Mouse (Mus musculus) forebrain, embryonic 14.5 days (tissue): ENCODE data around the gene Pmpca. TPM values are rescaled to one million over a fixed set of nuclear protein-coding genes. Genes with fewer than 3 reads are reported as not detected.

ENCODE experiments used
- ATAC-seq: fragments of 200-750 bp; cut with Nextera tagmentation; 2 replicates; pipeline ENCODE4 v1.8.0; 2017; ENCODE audit warnings: mild to moderate bottlenecking, moderate library complexity
- DNase-seq: peaks from one replicate; pipeline ENCODE4 v3.0.0-alpha.2; 2015; ENCODE audit warnings: low spot score
- H3K27ac ChIP-seq: fragments of 300-500 bp; sonication (generic); 2 replicates; pipeline ENCODE4 v1.5.1; 2014; ENCODE audit warnings: low read depth, mild to moderate bottlenecking, control low read depth, low read length, moderate library complexity
- H3K27me3 ChIP-seq: fragments of 300-500 bp; sonication (generic); replicated peaks from 2 replicates; pipeline ENCODE4 v1.6.1; 2014; ENCODE audit warnings: low read length, control low read depth, mixed read lengths; ENCODE audit not compliant: control insufficient read depth, insufficient read depth
- H3K36me3 ChIP-seq: fragments of 300-500 bp; sonication (generic); 2 replicates; pipeline ENCODE4 v1.6.1; 2014; ENCODE audit warnings: low read length, control low read depth; ENCODE audit not compliant: control insufficient read depth, insufficient read depth
- H3K4me1 ChIP-seq: fragments of 300-500 bp; sonication (generic); 2 replicates; pipeline ENCODE4 v1.6.1; 2014; ENCODE audit warnings: antibody characterized with exemption, low read length, control low read depth; ENCODE audit not compliant: control insufficient read depth, insufficient read depth
- H3K4me2 ChIP-seq: fragments of 300-500 bp; sonication (generic); 2 replicates; pipeline ENCODE4 v1.6.1; 2014; ENCODE audit warnings: mild to moderate bottlenecking, control low read depth, low read length
- H3K4me3 ChIP-seq: fragments of 300-500 bp; sonication (generic); 2 replicates; pipeline ENCODE4 v1.5.1; 2014; ENCODE audit warnings: low read depth, low read length, control low read depth
- H3K9ac ChIP-seq: fragments of 300-500 bp; sonication (generic); 2 replicates; pipeline ENCODE4 v1.6.1; 2014; ENCODE audit warnings: mild to moderate bottlenecking, low read length, control low read depth, moderate library complexity
- H3K9me3 ChIP-seq: fragments of 300-500 bp; sonication (generic); replicated peaks from 2 replicates; pipeline ENCODE4 v1.6.1; 2016; ENCODE audit warnings: low read length, control low read depth, mixed read lengths; ENCODE audit not compliant: control insufficient read depth
- WGBS: fragments of 180-500 bp; shearing (Covaris S2); extraction: QIAGEN DNeasy Blood & Tissue Kit; methylation state at CpG from one replicate; pipeline ENCODE4 v1.1.7; 2014; 5-methylcytosine and 5-hydroxymethylcytosine counted together
- polyA plus RNA-seq: library from polyadenylated mRNA; unstranded; fragments of >200 nt; fragmentation: Nextera tagmentation; extraction: Ambion mirVana; gene quantifications from 2 replicates; pipeline ENCODE4 v1.2.1, GENCODE M21; 2014

Pmpca gene
- polyA plus RNA-seq, 1 experiment from 2014 or later, result 70.1 TPM

GRCm38 (mm10) chr2:26409362-26409761, 20.2 kb downstream of the Pmpca start:
- WGBS, result 59% methylated on average over 3 of the region's 3 CpGs
- no peak overlapping the region for H3K27ac ChIP-seq
- peak; percentile 19; the same call in 1 of the 2 replicates for ATAC-seq

GRCm38 (mm10) chr2:26410091-26410490, 21.0 kb downstream of the Pmpca start:
- Histone ChIP-seq H3K9ac (no peak overlapping the region), H3K27ac (no peak overlapping the region), H3K27me3 (no peaks in the 10 kb centered on the region), H3K36me3 (peaks cover 63% of the 10 kb centered on the region), H3K4me1 (peaks cover 35% of the 10 kb centered on the region), H3K9me3 (no peaks in the 10 kb centered on the region), H3K4me2 (no peak overlapping the region), H3K4me3 (no peak overlapping the region)
- DNase-seq (no peak), ATAC-seq (no peak)
- 75% methylated on average over 5 of the region's 5 CpGs for WGBS

More at GRCm38 (mm10) chr2:26409362-26409761, 20.2 kb downstream of the Pmpca start:
- H3K9ac ChIP-seq, result peak overlapping the region; percentile 93; the same call in 1 of the 2 replicates
- H3K9me3 ChIP-seq, result no peaks in the 10 kb centered on the region
- H3K4me1 ChIP-seq, result peaks cover 35% of the 10 kb centered on the region
- peaks cover 57% of the 10 kb centered on the region for H3K36me3 ChIP-seq
- H3K4me3 ChIP-seq, result peak overlapping the region; percentile 84; the same call in 1 of the 2 replicates
- no peak for DNase-seq
- no peaks in the 10 kb centered on the region for H3K27me3 ChIP-seq
- peak overlapping the region; percentile 91 for H3K4me2 ChIP-seq

GRCm38 (mm10) chr2:26410931-26411411, 21.8 kb downstream of the Pmpca start:
- peaks cover 26% of the 10 kb centered on the region for H3K4me1 ChIP-seq
- no peaks in the 10 kb centered on the region for H3K27me3 ChIP-seq
- 74% methylated on average over 5 of the region's 5 CpGs for WGBS
- H3K4me3 ChIP-seq, result no peak overlapping the region
- no peak overlapping the region for H3K27ac ChIP-seq
- H3K9ac ChIP-seq, result no peak overlapping the region
- no peaks in the 10 kb centered on the region for H3K9me3 ChIP-seq
- ATAC-seq (no peak), DNase-seq (no peak)
- no peak overlapping the region for H3K4me2 ChIP-seq
- H3K36me3 ChIP-seq, result peaks cover 72% of the 10 kb centered on the region

GRCm38 (mm10) chr2:26417066-26417465, 27.9 kb downstream of the Pmpca start:
- Histone ChIP-seq H3K4me1 (no peaks in the 10 kb centered on the region), H3K27ac (no peak overlapping the region), H3K9ac (no peak overlapping the region), H3K4me3 (no peak overlapping the region), H3K4me2 (no peak overlapping the region), H3K36me3 (peaks cover 88% of the 10 kb centered on the region), H3K9me3 (no peaks in the 10 kb centered on the region), H3K27me3 (no peaks in the 10 kb centered on the region)
- no peak for DNase-seq
- ATAC-seq, result no peak

- 86% methylated on average over 1 of the region's 1 CpGs for WGBS
- Histone ChIP-seq H3K4me2 (no peak overlapping the region), H3K27ac (no peak overlapping the region), H3K9me3 (no peaks in the 10 kb centered on the region), H3K4me3 (no peak overlapping the region), H3K27me3 (no peaks in the 10 kb centered on the region), H3K9ac (no peak overlapping the region), H3K36me3 (peaks cover 88% of the 10 kb centered on the region), H3K4me1 (no peaks in the 10 kb centered on the region)
- ATAC-seq (no peak), DNase-seq (no peak)
Measured at GRCm38 (mm10) chr2:26418120-26418519, 29.0 kb downstream of the Pmpca start.

GRCm38 (mm10) chr2:26421969-26422368, 32.8 kb downstream of the Pmpca start:
- ATAC-seq, result no peak

GRCm38 (mm10) chr2:26423086-26423485, 33.9 kb downstream of the Pmpca start:
- WGBS, result 96% methylated on average over 1 of the region's 1 CpGs
- ATAC-seq (no peak), DNase-seq (no peak)
- H3K9me3 ChIP-seq, result no peaks in the 10 kb centered on the region
- no peak overlapping the region for H3K4me2 ChIP-seq
- H3K36me3 ChIP-seq, result peaks cover 89% of the 10 kb centered on the region
- no peak overlapping the region for H3K9ac ChIP-seq
- H3K4me1 ChIP-seq, result no peaks in the 10 kb centered on the region
- no peak overlapping the region for H3K27ac ChIP-seq
- H3K4me3 ChIP-seq, result no peak overlapping the region
- H3K27me3 ChIP-seq, result no peaks in the 10 kb centered on the region

More at GRCm38 (mm10) chr2:26421969-26422368, 32.8 kb downstream of the Pmpca start:
- Histone ChIP-seq H3K9ac (no peak overlapping the region), H3K4me3 (no peak overlapping the region), H3K36me3 (peaks cover 88% of the 10 kb centered on the region), H3K27ac (no peak overlapping the region), H3K4me2 (no peak overlapping the region), H3K4me1 (no peaks in the 10 kb centered on the region), H3K9me3 (no peaks in the 10 kb centered on the region), H3K27me3 (no peaks in the 10 kb centered on the region)
- WGBS, result 98% methylated on average over 2 of the region's 2 CpGs
- DNase-seq, result no peak

GRCm38 (mm10) chr2:26424541-26424940, 35.4 kb downstream of the Pmpca start:
- WGBS, result 98% methylated on average over 2 of the region's 2 CpGs

GRCm38 (mm10) chr2:26429851-26430250, 40.7 kb downstream of the Pmpca start:
- Histone ChIP-seq H3K4me3 (no peak overlapping the region), H3K4me2 (no peak overlapping the region), H3K27me3 (no peaks in the 10 kb centered on the region), H3K4me1 (no peaks in the 10 kb centered on the region), H3K27ac (no peak overlapping the region), H3K9ac (no peak overlapping the region), H3K9me3 (no peaks in the 10 kb centered on the region), H3K36me3 (peaks cover 91% of the 10 kb centered on the region)
- 96% methylated on average over 5 of the region's 5 CpGs for WGBS
- DNase-seq (no peak), ATAC-seq (no peak)

More at GRCm38 (mm10) chr2:26424541-26424940, 35.4 kb downstream of the Pmpca start:
- no peak overlapping the region for H3K4me3 ChIP-seq
- no peak overlapping the region for H3K4me2 ChIP-seq
- H3K27me3 ChIP-seq, result no peaks in the 10 kb centered on the region
- no peak for ATAC-seq
- H3K36me3 ChIP-seq, result peaks cover 96% of the 10 kb centered on the region
- no peaks in the 10 kb centered on the region for H3K4me1 ChIP-seq
- no peak overlapping the region for H3K27ac ChIP-seq
- no peaks in the 10 kb centered on the region for H3K9me3 ChIP-seq
- no peak overlapping the region for H3K9ac ChIP-seq
- DNase-seq, result no peak
